Mouse (Mus musculus) hindbrain, embryonic 10.5 days (tissue): ENCODE results near the gene Dppa5a. TPM values are rescaled to one million over a fixed set of nuclear protein-coding genes. Genes with fewer than 3 reads are reported as not detected.
"Not testable (repeated sequence)": the region's sequence is repeated elsewhere in the genome, so short reads cannot be mapped to it uniquely, and the experiment has no call there.

Source experiments
- DNase-seq: peaks from one replicate; pipeline ENCODE4 v3.0.0-alpha.2; 2017; ENCODE audit warnings: low spot score
- H3K27ac ChIP-seq: fragments of 300-500 bp; sonication (generic); 2 replicates; pipeline ENCODE4 v1.5.1; 2016; ENCODE audit warnings: mild to moderate bottlenecking, moderate library complexity
- H3K27me3 ChIP-seq: fragments of 300-500 bp; sonication (generic); 2 replicates; pipeline ENCODE4 v1.6.1; 2016; ENCODE audit warnings: mild to moderate bottlenecking; ENCODE audit not compliant: poor library complexity, insufficient read depth, severe bottlenecking
- H3K36me3 ChIP-seq: fragments of 300-500 bp; sonication (generic); 2 replicates; pipeline ENCODE4 v1.6.1; 2016; ENCODE audit warnings: mild to moderate bottlenecking, moderate library complexity
- H3K4me1 ChIP-seq: fragments of 300-500 bp; sonication (generic); replicated peaks from 2 replicates; pipeline ENCODE4 v1.6.1; 2016; ENCODE audit warnings: mild to moderate bottlenecking
- H3K4me3 ChIP-seq: fragments of 300-500 bp; sonication (generic); 2 replicates; pipeline ENCODE4 v1.5.1; 2016; ENCODE audit warnings: mild to moderate bottlenecking, moderate library complexity
- H3K9me3 ChIP-seq: fragments of 300-500 bp; sonication (generic); 2 replicates; pipeline ENCODE4 v1.6.1; 2016; ENCODE audit warnings: mild to moderate bottlenecking, moderate library complexity
- WGBS: fragments of 180-500 bp; shearing (Covaris S2); methylation state at CpG from one replicate; pipeline ENCODE4 v1.1.7; 2016; 5-methylcytosine and 5-hydroxymethylcytosine counted together
- polyA plus RNA-seq: library from polyadenylated mRNA; unstranded; fragments of >200 nt; fragmentation: Nextera tagmentation; extraction: Ambion mirVana; gene quantifications from 2 replicates; pipeline ENCODE4 v1.2.1, GENCODE M21; 2016

Gene Dppa5a
- polyA plus RNA-seq, result 0.37 and 0.54 TPM in 2 replicates

- H3K4me1 ChIP-seq, result not testable (repeated sequence)
Observed at GRCm38 (mm10) chr9:78367959-78368358, at the start of gene Dppa5a. Gene Dppa5a, minus strand, starts transcription at chr9:78368177.

GRCm38 (mm10) chr9:78401596-78401995 lies 33.6 kb upstream of the Dppa5a start:
- no peaks in the 10 kb centered on the region for H3K4me1 ChIP-seq
- WGBS, result 92% methylated on average over 7 of the region's 7 CpGs
- H3K9me3 ChIP-seq, result no peaks in the 10 kb centered on the region
- no peak overlapping the region for H3K27ac ChIP-seq
- no peak overlapping the region for H3K4me3 ChIP-seq
- no peaks in the 10 kb centered on the region for H3K36me3 ChIP-seq
- peaks cover 17% of the 10 kb centered on the region for H3K27me3 ChIP-seq
- no peak for DNase-seq

More at GRCm38 (mm10) chr9:78367959-78368358, at the start of gene Dppa5a:
- not testable (repeated sequence) for H3K4me3 ChIP-seq, DNase-seq, H3K27ac ChIP-seq, H3K27me3 ChIP-seq, H3K36me3 ChIP-seq, H3K9me3 ChIP-seq
- 90% methylated on average over 16 of the region's 16 CpGs for WGBS

- peaks cover 27% of the 10 kb centered on the region for H3K27me3 ChIP-seq
- no peak overlapping the region for H3K27ac ChIP-seq
- WGBS, result 89% methylated on average over 5 of the region's 5 CpGs
- H3K4me1 ChIP-seq, result peaks cover 6% of the 10 kb centered on the region
- no peaks in the 10 kb centered on the region for H3K36me3 ChIP-seq
- no peaks in the 10 kb centered on the region for H3K9me3 ChIP-seq
- no peak for DNase-seq
- H3K4me3 ChIP-seq, result no peak overlapping the region
Observed at GRCm38 (mm10) chr9:78400570-78400969, 32.6 kb upstream of the Dppa5a start.

GRCm38 (mm10) chr9:78396517-78396916 lies 28.5 kb upstream of the Dppa5a start:
- DNase-seq, result no peak
- no peak overlapping the region for H3K27ac ChIP-seq
- no peaks in the 10 kb centered on the region for H3K36me3 ChIP-seq
- peaks cover 64% of the 10 kb centered on the region for H3K27me3 ChIP-seq
- H3K4me3 ChIP-seq, result no peak overlapping the region
- peaks cover 7% of the 10 kb centered on the region for H3K4me1 ChIP-seq
- H3K9me3 ChIP-seq, result no peaks in the 10 kb centered on the region
- 67% methylated on average over 9 of the region's 9 CpGs for WGBS

- Histone ChIP-seq H3K27ac (peak within 1 kb of the TSS; percentile 69; the same call in 1 of the 2 replicates), H3K9me3 (no peaks in the 10 kb centered on the region), H3K4me1 (peaks cover 7% of the 10 kb centered on the region), H3K27me3 (peaks cover 64% of the 10 kb centered on the region), H3K36me3 (no peaks in the 10 kb centered on the region), H3K4me3 (peak within 1 kb of the TSS; percentile 50)
- DNase-seq, result peak; percentile 80
- WGBS, result 5% methylated on average over 93 of the region's 93 CpGs
Observed at GRCm38 (mm10) chr9:78395630-78396351, 27.8 kb upstream of the Dppa5a start, which contains the start of gene Ddx43. Gene Ddx43, plus strand, starts transcription at chr9:78395777.

GRCm38 (mm10) chr9:78395244-78395629 lies 27.3 kb upstream of the Dppa5a start:
- WGBS, result 37% methylated on average over 11 of the region's 11 CpGs
- Histone ChIP-seq H3K27me3 (peaks cover 64% of the 10 kb centered on the region), H3K4me3 (peak overlapping the region; percentile 50), H3K36me3 (no peaks in the 10 kb centered on the region), H3K27ac (no peak overlapping the region), H3K9me3 (no peaks in the 10 kb centered on the region), H3K4me1 (peaks cover 7% of the 10 kb centered on the region)
- no peak for DNase-seq

GRCm38 (mm10) chr9:78394602-78395001 lies 26.6 kb upstream of the Dppa5a start:
- no peak overlapping the region for H3K4me3 ChIP-seq
- no peak for DNase-seq
- no peaks in the 10 kb centered on the region for H3K36me3 ChIP-seq
- H3K27me3 ChIP-seq, result peaks cover 64% of the 10 kb centered on the region
- 68% methylated on average over 7 of the region's 7 CpGs for WGBS
- peaks cover 7% of the 10 kb centered on the region for H3K4me1 ChIP-seq
- no peaks in the 10 kb centered on the region for H3K9me3 ChIP-seq
- H3K27ac ChIP-seq, result no peak overlapping the region

- no peaks in the 10 kb centered on the region for H3K9me3 ChIP-seq
- H3K27ac ChIP-seq, result no peak overlapping the region
- WGBS, result 85% methylated on average over 10 of the region's 10 CpGs
- no peaks in the 10 kb centered on the region for H3K36me3 ChIP-seq
- peaks cover 68% of the 10 kb centered on the region for H3K27me3 ChIP-seq
- H3K4me1 ChIP-seq, result peaks cover 7% of the 10 kb centered on the region
- DNase-seq, result no peak
- H3K4me3 ChIP-seq, result no peak overlapping the region
Observed at GRCm38 (mm10) chr9:78393741-78394140, 25.8 kb upstream of the Dppa5a start.

GRCm38 (mm10) chr9:78389981-78390380 lies 22.0 kb upstream of the Dppa5a start:
- no peak for DNase-seq
- H3K4me3 ChIP-seq, result no peak overlapping the region
- H3K36me3 ChIP-seq, result no peaks in the 10 kb centered on the region
- H3K4me1 ChIP-seq, result no peaks in the 10 kb centered on the region
- WGBS, result 56% methylated on average over 5 of the region's 5 CpGs
- H3K27ac ChIP-seq, result no peak overlapping the region
- no peaks in the 10 kb centered on the region for H3K9me3 ChIP-seq
- H3K27me3 ChIP-seq, result peaks cover 35% of the 10 kb centered on the region

GRCm38 (mm10) chr9:78386947-78387346 lies 19.0 kb upstream of the Dppa5a start:
- DNase-seq, result no peak
- 89% methylated on average over 7 of the region's 7 CpGs for WGBS
- H3K27ac ChIP-seq, result no peak overlapping the region
- H3K4me1 ChIP-seq, result no peaks in the 10 kb centered on the region
- peaks cover 5% of the 10 kb centered on the region; the same call in 1 of the 2 replicates for H3K27me3 ChIP-seq
- H3K36me3 ChIP-seq, result no peaks in the 10 kb centered on the region
- H3K4me3 ChIP-seq, result no peak overlapping the region
- no peaks in the 10 kb centered on the region for H3K9me3 ChIP-seq

GRCm38 (mm10) chr9:78385893-78386292 lies 17.9 kb upstream of the Dppa5a start:
- no peak for DNase-seq
- no peak overlapping the region for H3K4me3 ChIP-seq
- 0 out of 2 replicates have a peak, but pooled peaks cover 4% of the 10 kb centered on the region for H3K27me3 ChIP-seq
- no peaks in the 10 kb centered on the region for H3K36me3 ChIP-seq
- H3K9me3 ChIP-seq, result no peaks in the 10 kb centered on the region
- WGBS, result 54% methylated on average over 3 of the region's 3 CpGs
- H3K4me1 ChIP-seq, result no peaks in the 10 kb centered on the region
- no peak overlapping the region for H3K27ac ChIP-seq

GRCm38 (mm10) chr9:78378113-78378785 lies 10.3 kb upstream of the Dppa5a start, which contains the start of gene Ooep:
Gene Ooep, minus strand, starts transcription at chr9:78378725.
- Histone ChIP-seq H3K4me1 (peaks cover 12% of the 10 kb centered on the region), H3K9me3 (no peaks in the 10 kb centered on the region), H3K27ac (peak within 1 kb of the TSS; percentile 70), H3K36me3 (no peaks in the 10 kb centered on the region), H3K4me3 (peak within 1 kb of the TSS; percentile 52), H3K27me3 (peaks cover 24% of the 10 kb centered on the region)
- WGBS, result 3% methylated on average over 23 of the region's 23 CpGs
- DNase-seq, result peak; percentile 53

GRCm38 (mm10) chr9:78377546-78377945 lies 9.6 kb upstream of the Dppa5a start:
- Histone ChIP-seq H3K27ac (no peak overlapping the region), H3K4me3 (peak overlapping the region; percentile 52), H3K9me3 (no peaks in the 10 kb centered on the region), H3K27me3 (peaks cover 24% of the 10 kb centered on the region), H3K4me1 (peaks cover 12% of the 10 kb centered on the region), H3K36me3 (no peaks in the 10 kb centered on the region)
- 25% methylated on average over 8 of the region's 8 CpGs for whole genome bisulfite sequencing
- peak; percentile 3 for DNase-seq
